Mouse (Mus musculus): ENCODE results near the gene Smco2. TPM values are rescaled to one million over a fixed set of nuclear protein-coding genes. Genes with fewer than 3 reads are reported as not detected.
A peak's percentile ranks its signal among the peaks of the same experiment; 100 is the strongest.

The Smco2 gene
- polyA plus RNA-seq, 1 experiment from 2014 or later: not detected

GRCm38 (mm10) chr6:146884171-146884570 is 34.3 kb downstream of the Smco2 start:
- H3K4me1 ChIP-seq: 0 out of 2 replicates have a peak, but pooled peaks cover 4% of the 10 kb centered on the region
- H3K36me3 ChIP-seq: no peaks in the 10 kb centered on the region
- no peaks in the 10 kb centered on the region for H3K9me3 ChIP-seq (replicated peaks)
- no peak overlapping the region for H3K4me2 ChIP-seq
- ATAC-seq (ENCODE audit: low FRiP score): no peak
- no peak overlapping the region for H3K9ac ChIP-seq (replicated peaks)
- H3K27me3 ChIP-seq (replicated peaks): peaks cover 6% of the 10 kb centered on the region
- WGBS: 90% methylated on average over 3 of the region's 3 CpGs
- no peak overlapping the region for H3K4me3 ChIP-seq (replicated peaks)
- H3K27ac ChIP-seq (replicated peaks): no peak overlapping the region

GRCm38 (mm10) chr6:146884851-146885250 is 34.9 kb downstream of the Smco2 start:
- no peak overlapping the region for H3K9ac ChIP-seq (replicated peaks)
- no peak overlapping the region for H3K27ac ChIP-seq (replicated peaks)
- 50% methylated on average over 4 of the region's 4 CpGs for WGBS
- no peak overlapping the region for H3K4me3 ChIP-seq (replicated peaks)
- no peaks in the 10 kb centered on the region for H3K9me3 ChIP-seq (replicated peaks)
- H3K4me1 ChIP-seq: 0 out of 2 replicates have a peak, but pooled peaks cover 7% of the 10 kb centered on the region
- H3K36me3 ChIP-seq: no peaks in the 10 kb centered on the region
- peaks cover 11% of the 10 kb centered on the region for H3K27me3 ChIP-seq (replicated peaks)
- no peak for ATAC-seq (ENCODE audit: low FRiP score)
- no peak overlapping the region for H3K4me2 ChIP-seq

- no peaks in the 10 kb centered on the region for H3K36me3 ChIP-seq
- under 1% methylated on average over 74 of the region's 80 CpGs for WGBS
- peak; percentile 97 for ATAC-seq (ENCODE audit: low FRiP score)
- H3K4me3 ChIP-seq (replicated peaks): peak within 1 kb of the TSS; percentile 82
- peaks cover 14% of the 10 kb centered on the region for H3K27me3 ChIP-seq (replicated peaks)
- 0 out of 2 replicates have a peak, but pooled peaks cover 11% of the 10 kb centered on the region for H3K4me1 ChIP-seq
- no peaks in the 10 kb centered on the region for H3K9me3 ChIP-seq (replicated peaks)
- H3K9ac ChIP-seq (replicated peaks): peak within 1 kb of the TSS; percentile 75
- 0 out of 2 replicates have a peak within 1 kb of the TSS, but pooled peaks have one; percentile 49 for H3K27ac ChIP-seq (replicated peaks)
- peak within 1 kb of the TSS; percentile 91 for H3K4me2 ChIP-seq
Measured at GRCm38 (mm10) chr6:146887958-146888659, 38.2 kb downstream of the Smco2 start, which contains the start of gene Ppfibp1. Gene Ppfibp1, plus strand, starts transcription at chr6:146888487.

GRCm38 (mm10) chr6:146888660-146889490 is 39.0 kb downstream of the Smco2 start:
- 0 out of 2 replicates have a peak overlapping the region, but pooled peaks have one; percentile 49 for H3K27ac ChIP-seq (replicated peaks)
- no peaks in the 10 kb centered on the region for H3K36me3 ChIP-seq
- peak overlapping the region; percentile 91 for H3K4me2 ChIP-seq

GRCm38 (mm10) chr6:146890215-146890614 is 40.3 kb downstream of the Smco2 start:
- Histone ChIP-seq H3K4me1 (0 out of 2 replicates have a peak, but pooled peaks cover 11% of the 10 kb centered on the region), H3K4me2 (peak overlapping the region; percentile 26; the same call in 1 of the 2 replicates), H3K9ac (replicated peaks) (no peak overlapping the region), H3K27me3 (replicated peaks) (peaks cover 14% of the 10 kb centered on the region), H3K9me3 (replicated peaks) (no peaks in the 10 kb centered on the region), H3K36me3 (no peaks in the 10 kb centered on the region), H3K4me3 (replicated peaks) (no peak overlapping the region), H3K27ac (replicated peaks) (no peak overlapping the region)
- WGBS: 68% methylated on average over 2 of the region's 2 CpGs
- ATAC-seq (ENCODE audit: low FRiP score): no peak

More at GRCm38 (mm10) chr6:146888660-146889490, 39.0 kb downstream of the Smco2 start:
- H3K27me3 ChIP-seq (replicated peaks): peaks cover 14% of the 10 kb centered on the region
- H3K9ac ChIP-seq (replicated peaks): peak overlapping the region; percentile 75
- WGBS: 8% methylated on average over 26 of the region's 26 CpGs
- no peaks in the 10 kb centered on the region for H3K9me3 ChIP-seq (replicated peaks)
- peak; percentile 73 for ATAC-seq (ENCODE audit: low FRiP score)
- peak overlapping the region; percentile 82 for H3K4me3 ChIP-seq (replicated peaks)
- H3K4me1 ChIP-seq: 0 out of 2 replicates have a peak, but pooled peaks cover 11% of the 10 kb centered on the region

GRCm38 (mm10) chr6:146890633-146891032 is 40.7 kb downstream of the Smco2 start:
- peaks cover 14% of the 10 kb centered on the region for H3K27me3 ChIP-seq (replicated peaks)
- ATAC-seq (ENCODE audit: low FRiP score): no peak
- no peak overlapping the region for H3K4me3 ChIP-seq (replicated peaks)
- no peak overlapping the region for H3K27ac ChIP-seq (replicated peaks)
- 0 out of 2 replicates have a peak, but pooled peaks cover 11% of the 10 kb centered on the region for H3K4me1 ChIP-seq
- H3K4me2 ChIP-seq: peak overlapping the region; percentile 26
- no peaks in the 10 kb centered on the region for H3K9me3 ChIP-seq (replicated peaks)
- no peak overlapping the region for H3K9ac ChIP-seq (replicated peaks)
- H3K36me3 ChIP-seq: no peaks in the 10 kb centered on the region

- ATAC-seq (ENCODE audit: low FRiP score): no peak
- Histone ChIP-seq H3K36me3 (no peaks in the 10 kb centered on the region), H3K9ac (replicated peaks) (no peak overlapping the region), H3K27ac (replicated peaks) (no peak overlapping the region), H3K9me3 (replicated peaks) (no peaks in the 10 kb centered on the region), H3K4me2 (no peak overlapping the region), H3K4me3 (replicated peaks) (no peak overlapping the region), H3K27me3 (replicated peaks) (peaks cover 11% of the 10 kb centered on the region), H3K4me1 (0 out of 2 replicates have a peak, but pooled peaks cover 6% of the 10 kb centered on the region)
- WGBS: 76% methylated on average over 2 of the region's 2 CpGs
Measured at GRCm38 (mm10) chr6:146893890-146894289, 44.0 kb downstream of the Smco2 start.

- Histone ChIP-seq H3K9me3 (replicated peaks) (no peaks in the 10 kb centered on the region), H3K4me2 (no peak overlapping the region), H3K27me3 (replicated peaks) (no peaks in the 10 kb centered on the region), H3K9ac (replicated peaks) (no peak overlapping the region), H3K4me1 (no peaks in the 10 kb centered on the region), H3K27ac (replicated peaks) (no peak overlapping the region), H3K36me3 (no peaks in the 10 kb centered on the region), H3K4me3 (replicated peaks) (no peak overlapping the region)
- WGBS: 86% methylated on average over 6 of the region's 6 CpGs
- no peak for ATAC-seq (ENCODE audit: low FRiP score)
Measured at GRCm38 (mm10) chr6:146898709-146899108, 48.8 kb downstream of the Smco2 start.

GRCm38 (mm10) chr6:146899647-146900046 is 49.7 kb downstream of the Smco2 start:
- 88% methylated on average over 2 of the region's 2 CpGs for WGBS
- no peak for ATAC-seq (ENCODE audit: low FRiP score)
- no peak overlapping the region for H3K4me2 ChIP-seq

GRCm38 (mm10) chr6:146901929-146902328 is 52.0 kb downstream of the Smco2 start:
- H3K27me3 ChIP-seq (replicated peaks): no peaks in the 10 kb centered on the region
- H3K4me3 ChIP-seq (replicated peaks): no peak overlapping the region
- no peaks in the 10 kb centered on the region for H3K9me3 ChIP-seq (replicated peaks)
- ATAC-seq (ENCODE audit: low FRiP score): no peak
- no peak overlapping the region for H3K9ac ChIP-seq (replicated peaks)
- no peaks in the 10 kb centered on the region for H3K36me3 ChIP-seq
- WGBS: 92% methylated on average over 4 of the region's 4 CpGs
- no peaks in the 10 kb centered on the region for H3K4me1 ChIP-seq
- H3K27ac ChIP-seq (replicated peaks): no peak overlapping the region
- no peak overlapping the region for H3K4me2 ChIP-seq

More at GRCm38 (mm10) chr6:146899647-146900046, 49.7 kb downstream of the Smco2 start:
- Histone ChIP-seq H3K9me3 (replicated peaks) (no peaks in the 10 kb centered on the region), H3K36me3 (no peaks in the 10 kb centered on the region), H3K27me3 (replicated peaks) (no peaks in the 10 kb centered on the region), H3K4me1 (no peaks in the 10 kb centered on the region), H3K27ac (replicated peaks) (no peak overlapping the region), H3K4me3 (replicated peaks) (no peak overlapping the region), H3K9ac (replicated peaks) (no peak overlapping the region)

GRCm38 (mm10) chr6:146903632-146904031 is 53.7 kb downstream of the Smco2 start:
- Histone ChIP-seq H3K4me1 (no peaks in the 10 kb centered on the region), H3K4me3 (replicated peaks) (no peak overlapping the region), H3K36me3 (no peaks in the 10 kb centered on the region), H3K27me3 (replicated peaks) (no peaks in the 10 kb centered on the region), H3K9me3 (replicated peaks) (no peaks in the 10 kb centered on the region), H3K27ac (replicated peaks) (no peak overlapping the region), H3K4me2 (no peak overlapping the region), H3K9ac (replicated peaks) (no peak overlapping the region)
- WGBS: 77% methylated on average over 2 of the region's 2 CpGs
- no peak for ATAC-seq (ENCODE audit: low FRiP score)
